Mouse (Mus musculus) layer of hippocampus, adult 11-12 months (tissue): ENCODE results near the gene Spcs1.

Experiments used
- DNase-seq: peaks from one replicate; pipeline ENCODE4 v3.0.0; 2022; ENCODE audit warnings: low spot score

Spcs1 gene

GRCm38 (mm10) chr14:31001307-31002205, at the start of gene Spcs1, which contains the start of gene Glt8d1:
Gene Spcs1 (minus strand): TSS chr14:31001672.
Gene Glt8d1 (plus strand): TSS chr14:31001400.
- DNase-seq = peak; percentile 85

- DNase-seq = no peak
Observed at GRCm38 (mm10) chr14:31045817-31046216, 44.3 kb upstream of the Spcs1 start.

- no peak for DNase-seq
Observed at GRCm38 (mm10) chr14:31045296-31045695, 43.8 kb upstream of the Spcs1 start.

- no peak for DNase-seq
Observed at GRCm38 (mm10) chr14:31025785-31026184, 24.3 kb upstream of the Spcs1 start.

- no peak for DNase-seq
Observed at GRCm38 (mm10) chr14:31022579-31022978, 21.1 kb upstream of the Spcs1 start.

- DNase-seq = peak; percentile 60
Observed at GRCm38 (mm10) chr14:31019331-31020205, 18.1 kb upstream of the Spcs1 start.

GRCm38 (mm10) chr14:31018860-31019291, 17.4 kb upstream of the Spcs1 start, which contains the start of the genes Pbrm1 and Gnl3:
Gene Pbrm1 (plus strand): TSS chr14:31019138.
Gene Gnl3 (minus strand): TSS chr14:31019152.
- DNase-seq = peak; percentile 97

GRCm38 (mm10) chr14:31017854-31018253, 16.4 kb upstream of the Spcs1 start:
- DNase-seq = no peak

- no peak for DNase-seq
Observed at GRCm38 (mm10) chr14:31016063-31016462, 14.6 kb upstream of the Spcs1 start.

- DNase-seq = no peak
Observed at GRCm38 (mm10) chr14:31013928-31014327, 12.5 kb upstream of the Spcs1 start.

GRCm38 (mm10) chr14:31011588-31011987, 10.1 kb upstream of the Spcs1 start:
- DNase-seq = no peak

GRCm38 (mm10) chr14:31006779-31007178, 5.3 kb upstream of the Spcs1 start:
- DNase-seq = no peak

- DNase-seq = no peak
Observed at GRCm38 (mm10) chr14:31004527-31004926, 3.1 kb upstream of the Spcs1 start.

- DNase-seq = no peak
Observed at GRCm38 (mm10) chr14:31000816-31001306, 611 bp downstream of the Spcs1 start.

- DNase-seq = no peak
Observed at GRCm38 (mm10) chr14:31000356-31000755, 1.1 kb downstream of the Spcs1 start.

GRCm38 (mm10) chr14:30996417-30996816, 5.1 kb downstream of the Spcs1 start:
- no peak for DNase-seq

- no peak for DNase-seq
Observed at GRCm38 (mm10) chr14:30976222-30976621, 25.2 kb downstream of the Spcs1 start.

GRCm38 (mm10) chr14:30974204-30974603, 27.3 kb downstream of the Spcs1 start:
- DNase-seq = peak; percentile 72

- DNase-seq = no peak
Observed at GRCm38 (mm10) chr14:30960366-30960765, 41.1 kb downstream of the Spcs1 start.

GRCm38 (mm10) chr14:30959031-30959430, 42.4 kb downstream of the Spcs1 start:
- DNase-seq = no peak

- no peak for DNase-seq
Observed at GRCm38 (mm10) chr14:30958517-30958916, 43.0 kb downstream of the Spcs1 start.

- peak; percentile 96 for DNase-seq
Observed at GRCm38 (mm10) chr14:30951154-30951825, 50.2 kb downstream of the Spcs1 start, which contains the start of gene Nek4. Gene Nek4 (plus strand): TSS chr14:30951377.
